Mouse (Mus musculus): ENCODE measurements at regions not wholly inside any gene's neighbourhood (a gene's known extent, or its start where the extent isn't known, plus 50 kb on each side); places are given as distances from the start of the nearest gene placed in this dataset.

GRCm38 (mm10) chr13:60312397-60313085, 135.4 kb upstream of the Gas1 start:
- Histone ChIP-seq H3K4me1 (ENCODE audit: control insufficient read depth, insufficient read depth, low read length) (peaks cover 5% of the 10 kb centered on the region; the same call in 1 of the 2 replicates), H3K36me3 (ENCODE audit: control insufficient read depth, insufficient read depth, low read length) (no peaks in the 10 kb centered on the region), H3K27ac (ENCODE audit: insufficient read depth, low read depth, low read length) (no peak overlapping the region), H3K27me3 (replicated peaks; ENCODE audit: control insufficient read depth, insufficient read depth, low read length) (no peaks in the 10 kb centered on the region), H3K4me3 (ENCODE audit: insufficient read depth, low read depth, low read length) (no peak overlapping the region)
- no peak for DNase-seq
- no peak for TF ChIP-seq POLR2A (IDR thresholded peaks at IDR 0.05; ENCODE audit: low read depth, low read length)
- peak; percentile 37; the same call in 1 of the 2 replicates for TF ChIP-seq CTCF (conservative IDR thresholded peaks at IDR 0.05; ENCODE audit: insufficient read depth, insufficient read length, low read depth, low read length)
- WGBS: 79% methylated on average over 7 of the region's 7 CpGs

- Histone ChIP-seq H3K27ac (ENCODE audit: insufficient read depth, low read depth, low read length) (no peak overlapping the region), H3K4me1 (ENCODE audit: control insufficient read depth, insufficient read depth, low read length) (no peaks in the 10 kb centered on the region), H3K36me3 (ENCODE audit: control insufficient read depth, insufficient read depth, low read length) (no peaks in the 10 kb centered on the region), H3K4me3 (ENCODE audit: insufficient read depth, low read depth, low read length) (no peak overlapping the region), H3K27me3 (replicated peaks; ENCODE audit: control insufficient read depth, insufficient read depth, low read length) (no peaks in the 10 kb centered on the region)
- DNase-seq: no peak
- WGBS: 62% methylated on average over 8 of the region's 8 CpGs
- TF ChIP-seq CTCF (conservative IDR thresholded peaks at IDR 0.05; ENCODE audit: insufficient read depth, insufficient read length, low read depth, low read length): no peak
- TF ChIP-seq POLR2A (IDR thresholded peaks at IDR 0.05; ENCODE audit: low read depth, low read length): no peak
These were observed 141.4 kb upstream of the Gas1 start for GRCm38 (mm10) chr13:60318436-60319020.

GRCm38 (mm10) chr13:60319268-60319667, 142.1 kb upstream of the Gas1 start:
- DNase-seq: no peak
- TF ChIP-seq POLR2A (IDR thresholded peaks at IDR 0.05; ENCODE audit: low read depth, low read length) (no peak), CTCF (conservative IDR thresholded peaks at IDR 0.05; ENCODE audit: insufficient read depth, insufficient read length, low read depth, low read length) (no peak)
- no peaks in the 10 kb centered on the region for H3K4me1 ChIP-seq (ENCODE audit: control insufficient read depth, insufficient read depth, low read length)
- H3K27ac ChIP-seq (ENCODE audit: insufficient read depth, low read depth, low read length): no peak overlapping the region
- H3K36me3 ChIP-seq (ENCODE audit: control insufficient read depth, insufficient read depth, low read length): no peaks in the 10 kb centered on the region
- no peaks in the 10 kb centered on the region for H3K27me3 ChIP-seq (replicated peaks; ENCODE audit: control insufficient read depth, insufficient read depth, low read length)
- 70% methylated on average over 4 of the region's 4 CpGs for WGBS
- no peak overlapping the region for H3K4me3 ChIP-seq (ENCODE audit: insufficient read depth, low read depth, low read length)

- no peaks in the 10 kb centered on the region for H3K36me3 ChIP-seq (ENCODE audit: control insufficient read depth, insufficient read depth, low read length)
- DNase-seq: no peak
- H3K27ac ChIP-seq (ENCODE audit: insufficient read depth, low read depth, low read length): no peak overlapping the region
- WGBS: 61% methylated on average over 5 of the region's 5 CpGs
- no peak overlapping the region for H3K4me3 ChIP-seq (ENCODE audit: insufficient read depth, low read depth, low read length)
- H3K4me1 ChIP-seq (ENCODE audit: control insufficient read depth, insufficient read depth, low read length): no peaks in the 10 kb centered on the region
- TF ChIP-seq POLR2A (IDR thresholded peaks at IDR 0.05; ENCODE audit: low read depth, low read length) (no peak), CTCF (conservative IDR thresholded peaks at IDR 0.05; ENCODE audit: insufficient read depth, insufficient read length, low read depth, low read length) (no peak)
- H3K27me3 ChIP-seq (replicated peaks; ENCODE audit: control insufficient read depth, insufficient read depth, low read length): no peaks in the 10 kb centered on the region
These were observed 142.9 kb upstream of the Gas1 start for GRCm38 (mm10) chr13:60319861-60320602.

GRCm38 (mm10) chr13:60322579-60322978, 145.4 kb upstream of the Gas1 start:
- TF ChIP-seq CTCF (conservative IDR thresholded peaks at IDR 0.05; ENCODE audit: insufficient read depth, insufficient read length, low read depth, low read length) (no peak), POLR2A (IDR thresholded peaks at IDR 0.05; ENCODE audit: low read depth, low read length) (no peak)
- Histone ChIP-seq H3K27ac (ENCODE audit: insufficient read depth, low read depth, low read length) (no peak overlapping the region), H3K27me3 (replicated peaks; ENCODE audit: control insufficient read depth, insufficient read depth, low read length) (no peaks in the 10 kb centered on the region), H3K4me3 (ENCODE audit: insufficient read depth, low read depth, low read length) (no peak overlapping the region), H3K4me1 (ENCODE audit: control insufficient read depth, insufficient read depth, low read length) (no peaks in the 10 kb centered on the region), H3K36me3 (ENCODE audit: control insufficient read depth, insufficient read depth, low read length) (no peaks in the 10 kb centered on the region)
- 78% methylated on average over 3 of the region's 3 CpGs for WGBS
- no peak for DNase-seq

GRCm38 (mm10) chr13:60330475-60331258, 153.5 kb upstream of the Gas1 start:
- 55% methylated on average over 9 of the region's 9 CpGs for WGBS
- H3K27me3 ChIP-seq (replicated peaks; ENCODE audit: control insufficient read depth, insufficient read depth, low read length): no peaks in the 10 kb centered on the region
- TF ChIP-seq CTCF (conservative IDR thresholded peaks at IDR 0.05; ENCODE audit: insufficient read depth, insufficient read length, low read depth, low read length) (no peak), POLR2A (IDR thresholded peaks at IDR 0.05; ENCODE audit: low read depth, low read length) (no peak)
- H3K4me1 ChIP-seq (ENCODE audit: control insufficient read depth, insufficient read depth, low read length): no peaks in the 10 kb centered on the region
- H3K27ac ChIP-seq (ENCODE audit: insufficient read depth, low read depth, low read length): no peak overlapping the region
- no peaks in the 10 kb centered on the region for H3K36me3 ChIP-seq (ENCODE audit: control insufficient read depth, insufficient read depth, low read length)
- H3K4me3 ChIP-seq (ENCODE audit: insufficient read depth, low read depth, low read length): no peak overlapping the region
- DNase-seq: no peak

Data from kidney, adult 2 months (tissue).